Mouse (Mus musculus) CH12.LX (cell line): ENCODE results near the gene Sema5b.

Source experiments
- CTCF ChIP-seq, 2 experiments: IDR thresholded peaks in 1 of 2; conservative IDR thresholded peaks in 1 of 2; 2 replicates each; pipeline ENCODE4 v1.5.1; 2011 to 2012; ENCODE audit warnings: low read depth in 2 of 2, low read length in 2 of 2, improper control_type of control experiment in 1 of 2, inconsistent platforms in 1 of 2, mild to moderate bottlenecking in 1 of 2, moderate library complexity in 1 of 2
- EP300 ChIP-seq: IDR thresholded peaks from 2 replicates; pipeline ENCODE4 v1.6.1; 2011; ENCODE audit warnings: low read length, improper control_type of control experiment
- POLR2A ChIP-seq: IDR thresholded peaks from 2 replicates; pipeline ENCODE4 v1.6.1; 2011; ENCODE audit warnings: low read depth, mild to moderate bottlenecking, improper control_type of control experiment, low read length
- SIN3A ChIP-seq: IDR thresholded peaks from 2 replicates; pipeline ENCODE4 v1.6.1; 2012; ENCODE audit warnings: low read length, improper control_type of control experiment, inconsistent platforms
- USF1 ChIP-seq: IDR thresholded peaks from 2 replicates; pipeline ENCODE4 v1.6.1; 2014; ENCODE audit warnings: low read depth, mild to moderate bottlenecking, inconsistent platforms, low read length, improper control_type of control experiment
- ZC3H11A ChIP-seq: IDR thresholded peaks from 2 replicates; pipeline ENCODE4 v1.6.1; 2012; ENCODE audit warnings: low read depth, mild to moderate bottlenecking, inconsistent platforms, low read length, improper control_type of control experiment

DNA sequence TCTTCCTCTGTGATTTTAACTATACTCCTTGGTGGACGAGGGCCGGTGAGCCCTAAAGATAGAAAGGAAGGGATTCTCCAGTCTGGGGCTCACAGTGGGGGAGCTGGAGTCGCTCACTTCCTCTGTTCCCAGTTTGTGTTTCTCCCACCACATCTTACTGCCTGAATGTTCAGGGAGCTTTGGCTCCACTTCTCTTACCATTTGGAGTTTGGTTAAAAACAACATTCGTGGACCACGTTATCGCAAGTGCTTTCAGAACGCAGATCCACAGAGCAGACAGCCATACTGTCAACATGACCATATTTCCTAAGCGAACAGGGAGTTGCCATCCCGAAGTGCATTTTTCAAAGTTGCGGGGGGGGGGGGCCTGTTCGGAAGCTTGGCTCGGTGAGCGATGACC, 144.1 kb downstream of the Sema5b start:
- TF ChIP-seq POLR2A: no peak
- no peak for TF ChIP-seq ZC3H11A
- no peak for TF ChIP-seq SIN3A
- no peak for TF ChIP-seq USF1
- TF ChIP-seq EP300: no peak
- no peak for TF ChIP-seq CTCF (conservative IDR thresholded peaks at IDR 0.05 in 1 of 2, IDR thresholded peaks at IDR 0.05 in 1 of 2; ENCODE audit: low read depth in 2 of 2, low read length in 2 of 2)
